Mouse (Mus musculus) MEL (cell line): ENCODE results near the gene Prss40. TPM values are rescaled to one million over a fixed set of nuclear protein-coding genes. Genes with fewer than 3 reads are reported as not detected.

Experiments used
- DNase-seq: peaks from one replicate; pipeline ENCODE4 v3.0.0; 2011; ENCODE audit warnings: low read depth, low spot score
- H3K27ac ChIP-seq: 2 replicates; pipeline ENCODE4 v1.5.1; 2012; ENCODE audit warnings: low read depth, mild to moderate bottlenecking, control low read depth, low read length, moderate library complexity; ENCODE audit not compliant: control insufficient read depth
- H3K27me3 ChIP-seq, 2 experiments: fragments of 150-350 bp in 1 of 2; sonication (generic) in 1 of 2; 2 replicates each; pipeline ENCODE4 v1.6.1; 2012; ENCODE audit warnings: low read length in 2 of 2, mild to moderate bottlenecking in 2 of 2, improper control_type of control experiment in 1 of 2, moderate library complexity in 1 of 2; ENCODE audit not compliant: insufficient read depth in 2 of 2, control insufficient read depth in 1 of 2
- H3K36me3 ChIP-seq, 2 experiments: 2 replicates each; pipeline ENCODE4 v1.6.1; 2012 to 2014; ENCODE audit warnings: low read length in 2 of 2, improper control_type of control experiment in 1 of 2, inconsistent platforms in 1 of 2, mild to moderate bottlenecking in 1 of 2; ENCODE audit not compliant: insufficient read depth in 2 of 2, control insufficient read depth in 1 of 2
- H3K4me1 ChIP-seq, 2 experiments: fragments of 150-350 bp in 1 of 2; sonication (generic) in 1 of 2; 2 replicates each; pipeline ENCODE4 v1.6.1; 2012; ENCODE audit warnings: low read length in 2 of 2, improper control_type of control experiment in 1 of 2, mild to moderate bottlenecking in 1 of 2; ENCODE audit not compliant: insufficient read depth in 2 of 2, control insufficient read depth in 1 of 2
- H3K4me3 ChIP-seq, 2 experiments: fragments of 150-350 bp in 1 of 2; sonication (generic) in 1 of 2; 2 replicates each; pipeline ENCODE4 v1.5.1; 2012; ENCODE audit warnings: low read depth in 2 of 2, low read length in 2 of 2, mild to moderate bottlenecking in 2 of 2, moderate library complexity in 2 of 2, control low read depth in 1 of 2, improper control_type of control experiment in 1 of 2; ENCODE audit not compliant: control insufficient read depth in 1 of 2, insufficient read depth in 1 of 2
- H3K79me2 ChIP-seq: 2 replicates; pipeline ENCODE4 v1.6.1; 2012; ENCODE audit warnings: mild to moderate bottlenecking, low read length, moderate library complexity; ENCODE audit not compliant: control insufficient read depth, poor library complexity, insufficient read depth
- H3K9ac ChIP-seq: 2 replicates; pipeline ENCODE4 v1.6.1; 2012; ENCODE audit warnings: low read depth, mild to moderate bottlenecking, control low read depth, low read length, moderate library complexity; ENCODE audit not compliant: control insufficient read depth, poor library complexity, severe bottlenecking
- H3K9me3 ChIP-seq: fragments of 150-350 bp; sonication (generic); replicated peaks from 2 replicates; pipeline ENCODE4 v1.6.1; 2012; ENCODE audit warnings: mild to moderate bottlenecking, low read length, improper control_type of control experiment, moderate library complexity; ENCODE audit not compliant: insufficient read depth
- CHD1 ChIP-seq: IDR thresholded peaks from 2 replicates; pipeline ENCODE4 v1.6.1; 2012; ENCODE audit warnings: low read depth, mild to moderate bottlenecking, inconsistent platforms, low read length, improper control_type of control experiment
- CTCF ChIP-seq, 3 experiments: IDR thresholded peaks in 2 of 3; conservative IDR thresholded peaks in 1 of 3; 2 replicates each; pipeline ENCODE4 v1.5.1; 2011 to 2012; ENCODE audit warnings: low read length in 3 of 3, low read depth in 2 of 3, mild to moderate bottlenecking in 2 of 3, improper control_type of control experiment in 1 of 3, inconsistent platforms in 1 of 3, mixed read lengths in 1 of 3, moderate library complexity in 1 of 3; ENCODE audit not compliant: control insufficient read depth in 1 of 3, insufficient read depth in 1 of 3, poor library complexity in 1 of 3, severe bottlenecking in 1 of 3
- EP300 ChIP-seq, 2 experiments: IDR thresholded peaks; 2 replicates each; pipeline ENCODE4 v1.6.1; 2011; ENCODE audit warnings: improper control_type of control experiment in 2 of 2, low read length in 2 of 2, low read depth in 1 of 2, mild to moderate bottlenecking in 1 of 2
- ETS1 ChIP-seq: IDR thresholded peaks from 2 replicates; pipeline ENCODE4 v1.6.1; 2012; ENCODE audit warnings: low read depth, mild to moderate bottlenecking, inconsistent platforms, low read length, improper control_type of control experiment, moderate library complexity
- GABPA ChIP-seq: IDR thresholded peaks from 2 replicates; pipeline ENCODE4 v1.6.1; 2012; ENCODE audit warnings: low read depth, mild to moderate bottlenecking, inconsistent platforms, low read length, improper control_type of control experiment, moderate library complexity
- GATA1 ChIP-seq: IDR thresholded peaks from 2 replicates; pipeline ENCODE4 v1.6.1; 2011; ENCODE audit warnings: low read depth, low read length, improper control_type of control experiment
- MAFK ChIP-seq: IDR thresholded peaks from 2 replicates; pipeline ENCODE4 v1.6.1; 2011; ENCODE audit warnings: low read depth, mild to moderate bottlenecking, low read length, improper control_type of control experiment, borderline replicate concordance
- MAX ChIP-seq: IDR thresholded peaks from 2 replicates; pipeline ENCODE4 v1.6.1; 2011; ENCODE audit warnings: low read length, improper control_type of control experiment
- MEF2A ChIP-seq: IDR thresholded peaks from 2 replicates; pipeline ENCODE4 v1.6.1; 2014; ENCODE audit warnings: low read depth, mild to moderate bottlenecking, inconsistent platforms, low read length, improper control_type of control experiment; ENCODE audit not compliant: poor library complexity, insufficient replicate concordance, severe bottlenecking; ENCODE audit errors: extremely low read depth
- MYB ChIP-seq: IDR thresholded peaks from 2 replicates; pipeline ENCODE4 v1.6.1; 2011; ENCODE audit warnings: mild to moderate bottlenecking, low read depth, low read length, improper control_type of control experiment
- MYC ChIP-seq: IDR thresholded peaks from 2 replicates; pipeline ENCODE4 v1.6.1; 2011; ENCODE audit warnings: low read depth, mild to moderate bottlenecking, low read length, improper control_type of control experiment, moderate library complexity
- NRF1 ChIP-seq: IDR thresholded peaks from 2 replicates; pipeline ENCODE4 v1.6.1; 2014; ENCODE audit warnings: low read depth, mild to moderate bottlenecking, inconsistent platforms, low read length, improper control_type of control experiment, moderate library complexity; ENCODE audit not compliant: poor library complexity, insufficient read depth, severe bottlenecking
- POLR2A ChIP-seq, 2 experiments: IDR thresholded peaks; 2 replicates each; pipeline ENCODE4 v1.6.1; 2011 to 2012; ENCODE audit warnings: low read length in 2 of 2, mild to moderate bottlenecking in 2 of 2, control low read depth in 1 of 2, improper control_type of control experiment in 1 of 2, low read depth in 1 of 2, moderate library complexity in 1 of 2; ENCODE audit not compliant: control insufficient read depth in 1 of 2, insufficient read depth in 1 of 2, poor library complexity in 1 of 2
- POLR2AphosphoS2 ChIP-seq: IDR thresholded peaks from 2 replicates; pipeline ENCODE4 v1.6.1; 2011; ENCODE audit warnings: low read length, improper control_type of control experiment
- RAD21 ChIP-seq: IDR thresholded peaks from 2 replicates; pipeline ENCODE4 v1.6.1; 2011; ENCODE audit warnings: mild to moderate bottlenecking, low read depth, low read length, improper control_type of control experiment
- SMC3 ChIP-seq: IDR thresholded peaks from 2 replicates; pipeline ENCODE4 v1.6.1; 2011; ENCODE audit warnings: low read depth, low read length, improper control_type of control experiment
- TBP ChIP-seq: IDR thresholded peaks from 2 replicates; pipeline ENCODE4 v1.8.0; 2011; ENCODE audit warnings: low read depth, low read length, improper control_type of control experiment
- TCF12 ChIP-seq: IDR thresholded peaks from 2 replicates; pipeline ENCODE4 v1.6.1; 2014; ENCODE audit warnings: low read depth, mild to moderate bottlenecking, inconsistent platforms, low read length, improper control_type of control experiment, moderate library complexity
- USF1 ChIP-seq: IDR thresholded peaks from 2 replicates; pipeline ENCODE4 v1.6.1; 2014; ENCODE audit warnings: low read depth, mild to moderate bottlenecking, inconsistent platforms, low read length, improper control_type of control experiment, moderate library complexity
- ZC3H11A ChIP-seq: IDR thresholded peaks from 2 replicates; pipeline ENCODE4 v1.6.1; 2012; ENCODE audit warnings: low read depth, mild to moderate bottlenecking, inconsistent platforms, low read length, improper control_type of control experiment
- ZMIZ1 ChIP-seq: IDR thresholded peaks from 2 replicates; pipeline ENCODE4 v1.6.1; 2012; ENCODE audit warnings: low read depth, mild to moderate bottlenecking, inconsistent platforms, low read length, improper control_type of control experiment, moderate library complexity
- polyA plus RNA-seq, 2 experiments: library from polyadenylated mRNA; stranded (reverse) in 1 of 2; unstranded in 1 of 2; fragments of >175 nt in 1 of 2; fragments of >200 nt in 1 of 2; gene quantifications; 2 replicates each; pipeline versions ENCODE4 v1.2.1 to v1.2.4; 2012; ENCODE audit warnings: low replicate concordance in 2 of 2, low read depth in 1 of 2; ENCODE audit not compliant: insufficient read length in 2 of 2, insufficient read depth in 1 of 2, missing spikeins in 1 of 2
- total RNA-seq: library from RNA; depleted of rRNA; stranded (reverse); fragments of 300-350 nt; gene quantifications from 2 replicates; pipeline ENCODE4 v1.2.3, GENCODE M21; 2012; rRNA removed

Gene Prss40
- total RNA-seq (not detected in 2 replicates), polyA plus RNA-seq (not detected)

- Histone ChIP-seq H3K4me1 (no peaks in the 10 kb centered on the region), H3K27me3 (no peaks in the 10 kb centered on the region), H3K9me3 (no peaks in the 10 kb centered on the region), H3K36me3 (no peaks in the 10 kb centered on the region)
- no peak for DNase-seq
- TF ChIP-seq CHD1, result no peak
- TF ChIP-seq ETS1, result no peak
- TF ChIP-seq GATA1, result no peak
- no peak for TF ChIP-seq MEF2A
- no peak for TF ChIP-seq USF1
- no peak for TF ChIP-seq MYC
- TF ChIP-seq SMC3, result no peak
- no peak for TF ChIP-seq MAX
- TF ChIP-seq, all 39 proteins: peak for 0
- Histone ChIP-seq H3K27ac (no peak within 1 kb of the TSS), H3K79me2 (no peaks in the 10 kb centered on the region), H3K4me3 (no peak within 1 kb of the TSS), H3K9ac (no peak within 1 kb of the TSS)
Observed at GRCm38 (mm10) chr1:34560843-34561242, at the start of gene Prss40. Gene Prss40 (minus strand): TSS chr1:34560943.

- peak; percentile 75 for DNase-seq
- Histone ChIP-seq H3K27ac (no peak overlapping the region), H3K4me3 (no peak overlapping the region), H3K36me3 (no peaks in the 10 kb centered on the region), H3K4me1 (no peaks in the 10 kb centered on the region), H3K79me2 (no peaks in the 10 kb centered on the region), H3K9ac (no peak overlapping the region), H3K27me3 (no peaks in the 10 kb centered on the region), H3K9me3 (no peaks in the 10 kb centered on the region)
- TF ChIP-seq ZC3H11A (peak; percentile 74), GABPA (no peak), SMC3 (peak; percentile 82), EP300 (IDR thresholded peaks at IDR 0.05; ENCODE audit: low read depth in 1 of 2, low read length in 2 of 2) (no peak), TCF12 (no peak), ZMIZ1 (no peak), MYB (no peak), USF1 (no peak), TBP (no peak), RAD21 (peak; percentile 67), POLR2A (IDR thresholded peaks at IDR 0.05; ENCODE audit: control insufficient read depth in 1 of 2, insufficient read depth in 1 of 2, low read depth in 1 of 2, low read length in 2 of 2, poor library complexity in 1 of 2) (no peak), NRF1 (no peak), ETS1 (no peak), MAFK (no peak), CTCF (IDR thresholded peaks at IDR 0.05 in 2 of 3, conservative IDR thresholded peaks at IDR 0.05 in 1 of 3; ENCODE audit: control insufficient read depth in 1 of 3, insufficient read depth in 1 of 3, low read depth in 2 of 3, low read length in 3 of 3, poor library complexity in 1 of 3, severe bottlenecking in 1 of 3) (peak; percentile 60 to 86 (median 75)), POLR2AphosphoS2 (no peak)
Observed at GRCm38 (mm10) chr1:34602363-34602762, 41.6 kb upstream of the Prss40 start.
